Mouse (Mus musculus): Measurements from ENCODE around the gene Larp6.

GRCm38 (mm10) chr9:60749105-60749504 is 36.3 kb downstream of the Larp6 start:
- TF ChIP-seq POLR2A (IDR thresholded peaks at IDR 0.05; ENCODE audit: borderline replicate concordance, extremely low read depth, insufficient read depth, insufficient read length, poor library complexity, severe bottlenecking), result no peak
- peak; percentile 34; the same call in 1 of the 2 replicates for TF ChIP-seq CTCF (IDR thresholded peaks at IDR 0.05; ENCODE audit: borderline replicate concordance, extremely low read depth, insufficient read depth, insufficient read length)

Data from brain, embryonic 14.5 days (tissue).